In genomic region chr1:186749675-186750283, GRCm38 (mm10) we compare ENCODE assay signal across 8 mouse cellular contexts. TPM values are rescaled to one million over a fixed set of nuclear protein-coding genes. Genes with fewer than 3 reads are reported as not detected.
DNase-seq lines count a peak whose midpoint lies in the region; ATAC-seq and TF ChIP-seq lines count a peak whose summit lies in the region.

No protein-coding gene starts in this region.

- no peak for TF ChIP-seq CTCF in G1E (IDR thresholded peaks at IDR 0.05; ENCODE audit: low read depth, low read length)

- H3K27me3 ChIP-seq in heart, embryonic 14.5 days (ENCODE audit: control insufficient read depth, insufficient read depth, low read length) = no peaks in the 10 kb centered on the region
- H3K27me3 ChIP-seq in G1E (ENCODE audit: insufficient read depth, low read length) = no peaks in the 10 kb centered on the region
- no peaks in the 10 kb centered on the region for H3K27me3 ChIP-seq in limb, embryonic 11.5 days (ENCODE audit: control insufficient read depth, insufficient read depth, low read length)
- H3K27me3 ChIP-seq in neural tube, embryonic 13.5 days = no peaks in the 10 kb centered on the region

- ATAC-seq in heart, embryonic 14.5 days (ENCODE audit: insufficient number of reproducible peaks, insufficient read depth, low FRiP score, low read depth) = no peak
- no peak for ATAC-seq in G1E (ENCODE audit: extremely low read depth, insufficient number of reproducible peaks, low FRiP score, poor library complexity, severe bottlenecking)
- 0 out of 2 replicates have a peak, but pooled peaks have one; percentile 32 for ATAC-seq in erythroblast, adult 5-6 weeks (replicated peaks; ENCODE audit: low FRiP score, poor library complexity, severe bottlenecking)
- ATAC-seq in limb, embryonic 11.5 days (ENCODE audit: insufficient number of reproducible peaks, low FRiP score, low TSS enrichment, low read depth) = peak; percentile 58; the same call in 1 of the 2 replicates
- peak; percentile 69 for ATAC-seq in neural tube, embryonic 13.5 days (ENCODE audit: low read depth)

- peak overlapping the region; percentile 69 to 90 for H3K4me3 ChIP-seq in heart, embryonic 14.5 days (ENCODE audit: control insufficient read depth in 1 of 2, insufficient read depth in 1 of 2, low read depth in 1 of 2, low read length in 2 of 2)
- H3K4me3 ChIP-seq in G1E (ENCODE audit: low read depth, low read length) = peak overlapping the region; percentile 93
- H3K4me3 ChIP-seq in limb, embryonic 11.5 days (ENCODE audit: low read depth, low read length) = peak overlapping the region; percentile 84
- H3K4me3 ChIP-seq in neural tube, embryonic 13.5 days = peak overlapping the region; percentile 68

- peak overlapping the region; percentile 94 for H3K4me2 ChIP-seq in heart, embryonic 14.5 days (ENCODE audit: low read length)
- peak overlapping the region; percentile 84 for H3K4me2 ChIP-seq in limb, embryonic 11.5 days (ENCODE audit: low read depth, severe bottlenecking)
- H3K4me2 ChIP-seq in neural tube, embryonic 13.5 days = peak overlapping the region; percentile 93

- 28% methylated on average over 10 of the region's 10 CpGs for WGBS in heart, embryonic 14.5 days
- WGBS in limb, embryonic 11.5 days = 39% methylated on average over 10 of the region's 10 CpGs
- WGBS in neural tube, embryonic 13.5 days = 38% methylated on average over 10 of the region's 10 CpGs

- H3K36me3 ChIP-seq in heart, embryonic 14.5 days (ENCODE audit: control insufficient read depth, insufficient read depth, low read length) = no peaks in the 10 kb centered on the region
- H3K36me3 ChIP-seq in G1E (replicated peaks) = peaks cover 21% of the 10 kb centered on the region
- no peaks in the 10 kb centered on the region for H3K36me3 ChIP-seq in limb, embryonic 11.5 days (ENCODE audit: control insufficient read depth, insufficient read depth, low read length)
- no peaks in the 10 kb centered on the region for H3K36me3 ChIP-seq in neural tube, embryonic 13.5 days

- intact Hi-C loops in heart, postnatal 14 days (cut with DNase I) = no loop called here

- H3K9ac ChIP-seq in heart, embryonic 14.5 days (ENCODE audit: low read length) = peak overlapping the region; percentile 90
- H3K9ac ChIP-seq in limb, embryonic 11.5 days (ENCODE audit: low read length) = peak overlapping the region; percentile 89
- H3K9ac ChIP-seq in neural tube, embryonic 13.5 days = peak overlapping the region; percentile 84

- H3K27ac ChIP-seq in heart, embryonic 14.5 days (replicated peaks in 1 of 2; ENCODE audit: control insufficient read depth in 1 of 2, insufficient read depth in 1 of 2, low read depth in 2 of 2, low read length in 2 of 2) = peak overlapping the region; percentile 75 to 88
- H3K27ac ChIP-seq in limb, embryonic 11.5 days (replicated peaks; ENCODE audit: low read depth, low read length) = 0 out of 2 replicates have a peak overlapping the region, but pooled peaks have one; percentile 47
- peak overlapping the region; percentile 88 for H3K27ac ChIP-seq in neural tube, embryonic 13.5 days (replicated peaks)

- DNase-seq in heart, postnatal 14 days = no peak
- peak; percentile 13 for DNase-seq in G1E (ENCODE audit: low spot score)
- DNase-seq in limb, embryonic 11.5 days (ENCODE audit: low spot score) = no peak
- DNase-seq in spleen, postnatal 14 days (ENCODE audit: low spot score in 2 of 2) = no peak
- DNase-seq in layer of hippocampus, adult 9-11 months = no peak

- H3K4me1 ChIP-seq in heart, embryonic 14.5 days (ENCODE audit: control insufficient read depth in 2 of 2, insufficient read depth in 2 of 2, low read length in 2 of 2) = peaks cover 2 to 19% of the 10 kb centered on the region in 2 experiments; a peak in 3 of 4 replicates
- H3K4me1 ChIP-seq in G1E (ENCODE audit: insufficient read depth, low read depth, low read length) = peaks cover 15% of the 10 kb centered on the region
- H3K4me1 ChIP-seq in limb, embryonic 11.5 days (ENCODE audit: control insufficient read depth, insufficient read depth, low read length) = peaks cover 9% of the 10 kb centered on the region
- H3K4me1 ChIP-seq in neural tube, embryonic 13.5 days (replicated peaks) = peaks cover 25% of the 10 kb centered on the region

- H3K9me3 ChIP-seq in heart, embryonic 14.5 days (ENCODE audit: control insufficient read depth, low read length) = no peaks in the 10 kb centered on the region
- no peaks in the 10 kb centered on the region for H3K9me3 ChIP-seq in G1E (replicated peaks)
- H3K9me3 ChIP-seq in limb, embryonic 11.5 days (ENCODE audit: control insufficient read depth, low read length) = no peaks in the 10 kb centered on the region
- no peaks in the 10 kb centered on the region for H3K9me3 ChIP-seq in neural tube, embryonic 13.5 days

RNA-seq across cellular contexts. Expression of gene Rrp15, which starts 0.6 kb away (rescaled TPM):
- 29.8 and 32.6 TPM in 2 replicates for polyA plus RNA-seq in heart, embryonic 14.5 days (2014; fragmentation: Nextera tagmentation; extraction: Ambion mirVana)
- 1 to 10 TPM; 7.3 to 9.1 TPM for total RNA-seq in heart, postnatal 14 days (2021)
- total RNA-seq in G1E (2014; fragmentation: Nextera tagmentation) = 23.1 and 28.5 TPM in 2 replicates
- total RNA-seq in G1E (2017) = 62.3 and 71.9 TPM in 2 replicates
- polyA plus RNA-seq in G1E (2012) = 11.9 and 12.4 TPM in 2 replicates
- total RNA-seq in erythroblast, adult 5-6 weeks (2015; ENCODE audit: low replicate concordance) = 11.9 and 12.1 TPM in 2 replicates
- total RNA-seq in erythroblast, adult 5-6 weeks (2017; ENCODE audit: low replicate concordance) = 11.7 and 15.1 TPM in 2 replicates
- polyA plus RNA-seq in limb, embryonic 11.5 days (2014; fragmentation: Nextera tagmentation; extraction: Ambion mirVana) = 89.0 and 94.1 TPM in 2 replicates
- 36.2 and 36.6 TPM in 2 replicates for polyA plus RNA-seq in neural tube, embryonic 13.5 days (2015; fragmentation: Nextera tagmentation; extraction: Ambion mirVana)

RNA-seq across cellular contexts. Expression of gene Tgfb2, which starts 44.0 kb away (rescaled TPM):
- polyA plus RNA-seq in heart, embryonic 14.5 days (2014; fragmentation: Nextera tagmentation; extraction: Ambion mirVana) = 50.0 and 50.5 TPM in 2 replicates
- total RNA-seq in heart, postnatal 14 days (2021) = 1 to 10 TPM; 7.6 to 7.9 TPM
- 0.30 TPM in 1 of 2 replicates, not detected in the other for total RNA-seq in G1E (2014; fragmentation: Nextera tagmentation)
- total RNA-seq in G1E (2017) = 0.33 and 0.46 TPM in 2 replicates
- polyA plus RNA-seq in G1E (2012) = 0.02 and 0.03 TPM in 2 replicates
- total RNA-seq in erythroblast, adult 5-6 weeks (2015; ENCODE audit: low replicate concordance) = not detected in 2 replicates
- total RNA-seq in erythroblast, adult 5-6 weeks (2017; ENCODE audit: low replicate concordance) = not detected in 2 replicates
- polyA plus RNA-seq in limb, embryonic 11.5 days (2014; fragmentation: Nextera tagmentation; extraction: Ambion mirVana) = 45.0 and 52.1 TPM in 2 replicates
- 24.0 and 33.0 TPM in 2 replicates for polyA plus RNA-seq in neural tube, embryonic 13.5 days (2015; fragmentation: Nextera tagmentation; extraction: Ambion mirVana)

Comparison
In these comparisons a context has a peak if more than half of its experiments do, and no peak if none do; other contexts are left out.
1. ATAC-seq: peak in erythroblast, adult 5-6 weeks (single experiment), limb, embryonic 11.5 days (single experiment) and neural tube, embryonic 13.5 days (single experiment); none in heart, embryonic 14.5 days (single experiment) and G1E (single experiment).
2. RNA of gene Tgfb2, which starts 44.0 kb away (polyA plus RNA-seq): 50.0 to 50.5 TPM in heart, embryonic 14.5 days, 45.0 to 52.1 TPM in limb, embryonic 11.5 days and 24.0 to 33.0 TPM in neural tube, embryonic 13.5 days; 0.02 to 0.03 TPM in G1E; every median in the first group is over 10 times any median in the second.
3. Peak in every context shown above with its lines, with median percentiles within 50 percentile points of each other: H3K27ac ChIP-seq, H3K4me2 ChIP-seq, H3K4me3 ChIP-seq and H3K9ac ChIP-seq.